Mouse (Mus musculus) limb, embryonic 12.5 days (tissue): ENCODE results near the gene Sult1a1. TPM values are rescaled to one million over a fixed set of nuclear protein-coding genes. Genes with fewer than 3 reads are reported as not detected.

Source experiments
- ATAC-seq: fragments of 200-750 bp; cut with Nextera tagmentation; 2 replicates; pipeline ENCODE4 v1.8.0; 2017; ENCODE audit warnings: low read depth, moderate TSS enrichment; ENCODE audit not compliant: insufficient number of reproducible peaks, insufficient read depth, low FRiP score, low TSS enrichment
- H3K27ac ChIP-seq: fragments of 300-500 bp; sonication (generic); 2 replicates; pipeline ENCODE4 v1.5.1; 2016; ENCODE audit warnings: mild to moderate bottlenecking, moderate library complexity
- H3K27me3 ChIP-seq: fragments of 300-500 bp; sonication (generic); 2 replicates; pipeline ENCODE4 v1.6.1; 2016; ENCODE audit warnings: mild to moderate bottlenecking, moderate library complexity
- H3K36me3 ChIP-seq: fragments of 300-500 bp; sonication (generic); 2 replicates; pipeline ENCODE4 v1.6.1; 2016; ENCODE audit warnings: mild to moderate bottlenecking, moderate library complexity
- H3K4me1 ChIP-seq: fragments of 300-500 bp; sonication (generic); replicated peaks from 2 replicates; pipeline ENCODE4 v1.6.1; 2016
- H3K4me2 ChIP-seq: fragments of 300-500 bp; sonication (generic); 2 replicates; pipeline ENCODE4 v1.6.1; 2016; ENCODE audit warnings: mild to moderate bottlenecking, moderate library complexity
- H3K4me3 ChIP-seq: fragments of 300-500 bp; sonication (generic); replicated peaks from 2 replicates; pipeline ENCODE4 v1.5.1; 2016; ENCODE audit warnings: mild to moderate bottlenecking
- H3K9ac ChIP-seq: fragments of 300-500 bp; sonication (generic); replicated peaks from 2 replicates; pipeline ENCODE4 v1.6.1; 2016; ENCODE audit warnings: mild to moderate bottlenecking, moderate library complexity
- H3K9me3 ChIP-seq: fragments of 300-500 bp; sonication (generic); 2 replicates; pipeline ENCODE4 v1.6.1; 2016; ENCODE audit warnings: mild to moderate bottlenecking, moderate library complexity
- WGBS: fragments of 180-500 bp; shearing (Covaris S2); methylation state at CpG from one replicate; pipeline ENCODE4 v1.1.7; 2016; 5-methylcytosine and 5-hydroxymethylcytosine counted together
- polyA plus RNA-seq: library from polyadenylated mRNA; unstranded; fragments of >200 nt; fragmentation: Nextera tagmentation; extraction: Ambion mirVana; gene quantifications from 2 replicates; pipeline ENCODE4 v1.2.1, GENCODE M21; 2016

Gene Sult1a1
- polyA plus RNA-seq = 0.83 and 1.2 TPM in 2 replicates

DNA sequence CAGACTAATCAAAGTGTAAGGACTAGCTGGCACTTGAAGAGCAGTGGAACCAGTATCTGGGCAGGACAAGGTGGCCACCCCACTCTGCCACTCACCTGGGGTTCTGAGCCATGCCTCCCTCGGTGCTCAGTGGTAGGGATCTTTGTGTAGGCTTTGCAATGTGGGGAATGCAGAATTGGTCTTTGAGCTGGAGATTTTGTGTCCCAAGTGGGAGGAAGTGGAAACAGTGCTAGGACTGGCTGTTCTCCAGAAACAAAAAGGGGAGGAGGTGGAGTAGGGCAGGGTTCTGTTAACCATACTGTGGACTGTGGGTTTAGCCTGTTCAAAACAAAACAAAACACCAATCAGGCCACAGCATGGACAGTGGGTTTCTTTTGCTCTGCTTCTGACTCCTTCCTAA is at the start of gene Sult1a1:
Gene Sult1a1 (minus strand): TSS at position 226 of the 400 bp plus-strand sequence.
- peaks cover 39% of the 10 kb centered on the region for H3K36me3 ChIP-seq
- H3K4me2 ChIP-seq = no peak within 1 kb of the TSS
- no peaks in the 10 kb centered on the region for H3K27me3 ChIP-seq
- no peak for ATAC-seq
- no peaks in the 10 kb centered on the region for H3K9me3 ChIP-seq
- H3K4me3 ChIP-seq = no peak within 1 kb of the TSS
- H3K4me1 ChIP-seq = no peaks in the 10 kb centered on the region
- H3K9ac ChIP-seq = no peak within 1 kb of the TSS
- WGBS = 79% methylated on average over 1 of the region's 1 CpGs
- no peak within 1 kb of the TSS for H3K27ac ChIP-seq

DNA sequence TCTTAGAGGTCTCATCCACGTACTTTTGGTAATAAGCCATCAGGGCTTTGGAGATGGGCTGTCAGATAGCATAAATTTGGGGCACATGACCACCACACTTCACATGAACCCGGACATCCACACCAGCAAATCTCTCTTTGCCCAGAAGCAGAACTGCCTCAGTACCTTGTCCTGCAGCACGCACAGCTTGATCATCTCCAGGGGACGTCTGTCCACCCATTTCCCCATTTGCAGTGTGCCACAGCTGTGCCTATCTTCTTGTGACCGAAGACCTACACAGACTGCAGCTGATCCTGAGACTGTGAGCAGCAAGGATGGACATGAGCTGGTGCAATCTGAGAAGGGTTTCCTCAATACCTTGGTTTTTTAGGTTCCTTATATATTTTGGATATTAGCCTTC is 49.4 kb upstream of the Sult1a1 start:
- no peak for ATAC-seq
- H3K4me3 ChIP-seq = no peak overlapping the region
- no peak overlapping the region for H3K9ac ChIP-seq
- 79% methylated on average over 5 of the region's 5 CpGs for WGBS
- H3K27me3 ChIP-seq = no peaks in the 10 kb centered on the region
- H3K4me2 ChIP-seq = no peak overlapping the region
- no peaks in the 10 kb centered on the region for H3K36me3 ChIP-seq
- no peaks in the 10 kb centered on the region for H3K9me3 ChIP-seq
- H3K4me1 ChIP-seq = no peaks in the 10 kb centered on the region
- H3K27ac ChIP-seq = no peak overlapping the region

DNA sequence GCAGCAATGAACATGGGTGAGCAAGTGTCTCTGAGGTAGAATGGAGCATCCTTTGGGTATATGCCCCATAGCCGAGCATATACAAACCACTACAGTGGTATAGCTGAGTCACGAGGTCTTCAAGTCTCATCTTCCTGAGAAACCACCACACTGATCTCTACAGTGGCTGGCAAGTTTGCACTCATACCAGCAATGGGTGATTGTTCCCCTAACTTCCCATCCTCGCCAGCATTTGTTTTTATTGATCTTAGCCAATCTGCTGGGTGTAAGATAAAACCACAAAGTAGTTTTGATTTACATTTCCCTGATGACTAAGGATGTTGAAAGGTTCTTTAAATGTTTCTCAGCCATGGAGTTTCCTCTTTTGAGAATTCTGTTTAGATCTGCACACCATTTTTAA is 48.8 kb upstream of the Sult1a1 start:
- Histone ChIP-seq H3K4me1 (no peaks in the 10 kb centered on the region), H3K36me3 (no peaks in the 10 kb centered on the region), H3K4me3 (no peak overlapping the region), H3K27ac (no peak overlapping the region), H3K9ac (no peak overlapping the region), H3K9me3 (no peaks in the 10 kb centered on the region), H3K4me2 (no peak overlapping the region), H3K27me3 (no peaks in the 10 kb centered on the region)
- no peak for ATAC-seq
- 84% methylated on average over 3 of the region's 3 CpGs for WGBS

DNA sequence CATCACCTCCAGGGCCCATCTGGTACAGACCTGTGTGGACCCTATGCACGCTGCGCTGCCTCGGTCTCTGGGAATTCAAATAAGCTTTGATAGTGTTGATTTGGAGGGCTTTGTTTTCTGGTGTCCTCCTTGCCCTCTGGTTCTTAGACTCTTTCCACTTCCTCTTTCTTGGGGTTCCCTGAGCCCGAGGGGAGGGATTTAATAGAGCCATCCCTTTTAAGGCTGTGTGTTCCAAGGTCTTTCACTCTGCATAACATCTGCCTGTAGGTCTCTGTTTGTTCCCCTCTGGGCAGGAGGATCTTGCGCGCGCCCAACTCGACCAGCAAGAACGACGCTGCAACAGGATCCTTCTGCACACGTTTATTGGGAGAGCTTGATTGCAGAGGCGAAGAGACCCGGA is 45.4 kb upstream of the Sult1a1 start:
- no peak overlapping the region for H3K4me3 ChIP-seq
- H3K9ac ChIP-seq = no peak overlapping the region
- no peak for ATAC-seq
- H3K27ac ChIP-seq = no peak overlapping the region
- WGBS = 86% methylated on average over 13 of the region's 13 CpGs
- no peaks in the 10 kb centered on the region for H3K4me1 ChIP-seq
- no peaks in the 10 kb centered on the region for H3K27me3 ChIP-seq
- no peak overlapping the region for H3K4me2 ChIP-seq
- H3K9me3 ChIP-seq = 0 out of 2 replicates have a peak, but pooled peaks cover 3% of the 10 kb centered on the region
- H3K36me3 ChIP-seq = no peaks in the 10 kb centered on the region

DNA sequence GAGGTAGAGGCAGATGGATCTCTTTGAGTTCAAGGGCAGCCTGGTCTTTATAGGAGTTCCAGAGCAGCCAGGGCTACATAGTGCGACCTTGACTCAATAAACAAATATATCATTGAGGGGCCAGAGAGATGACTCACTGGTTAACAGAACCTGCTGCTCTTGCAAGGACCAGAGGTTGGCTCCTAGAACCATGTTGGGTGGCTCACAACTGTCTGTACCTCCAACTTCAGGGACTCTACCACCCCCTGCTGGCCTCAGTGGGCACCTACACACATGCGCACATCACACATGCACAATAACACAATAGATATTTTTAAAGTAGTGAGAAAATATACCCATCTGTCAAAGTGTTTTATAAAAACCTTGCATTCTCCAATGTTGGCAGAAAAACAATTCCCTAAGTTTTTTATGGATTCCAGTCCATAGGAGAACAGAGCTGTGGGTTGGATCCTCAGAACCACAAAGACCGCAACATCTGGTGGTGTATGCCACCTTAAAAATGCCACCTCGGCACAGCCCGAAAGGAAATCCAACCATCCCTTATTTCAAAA is 42.6 kb upstream of the Sult1a1 start:
- H3K4me2 ChIP-seq = no peak overlapping the region

DNA sequence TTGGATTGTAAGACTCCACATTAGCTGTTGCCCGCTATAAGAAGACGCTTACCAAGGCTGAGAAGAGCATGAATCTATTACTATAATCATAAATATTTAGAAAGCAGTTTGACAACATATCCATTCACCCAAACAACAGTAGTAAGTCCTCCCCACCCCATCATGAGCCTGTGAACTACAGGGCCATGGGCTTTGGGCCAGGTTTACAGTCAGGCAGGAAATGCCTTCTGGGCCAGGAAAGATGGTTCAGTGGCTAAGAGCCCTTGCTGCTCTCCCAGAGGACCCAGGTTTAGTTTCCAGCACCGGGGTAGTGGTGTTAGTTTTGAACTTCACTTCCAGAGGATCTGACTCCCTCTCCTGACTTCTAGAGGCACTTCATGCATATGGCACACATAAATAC is 41.3 kb upstream of the Sult1a1 start:
- H3K9me3 ChIP-seq = 0 out of 2 replicates have a peak, but pooled peaks cover 3% of the 10 kb centered on the region
- H3K36me3 ChIP-seq = no peaks in the 10 kb centered on the region
- no peaks in the 10 kb centered on the region for H3K4me1 ChIP-seq
- H3K4me3 ChIP-seq = no peak overlapping the region
- no peak overlapping the region for H3K9ac ChIP-seq
- 89% methylated on average over 3 of the region's 3 CpGs for WGBS
- H3K27ac ChIP-seq = no peak overlapping the region
- no peak overlapping the region for H3K4me2 ChIP-seq
- H3K27me3 ChIP-seq = no peaks in the 10 kb centered on the region
- ATAC-seq = no peak

More for the DNA sequence above, 42.6 kb upstream of the Sult1a1 start:
- 91% methylated on average over 5 of the region's 5 CpGs for WGBS
- Histone ChIP-seq H3K4me1 (no peaks in the 10 kb centered on the region), H3K9me3 (0 out of 2 replicates have a peak, but pooled peaks cover 3% of the 10 kb centered on the region), H3K27ac (no peak overlapping the region), H3K9ac (no peak overlapping the region), H3K36me3 (no peaks in the 10 kb centered on the region), H3K27me3 (no peaks in the 10 kb centered on the region), H3K4me3 (no peak overlapping the region)
- no peak for ATAC-seq

DNA sequence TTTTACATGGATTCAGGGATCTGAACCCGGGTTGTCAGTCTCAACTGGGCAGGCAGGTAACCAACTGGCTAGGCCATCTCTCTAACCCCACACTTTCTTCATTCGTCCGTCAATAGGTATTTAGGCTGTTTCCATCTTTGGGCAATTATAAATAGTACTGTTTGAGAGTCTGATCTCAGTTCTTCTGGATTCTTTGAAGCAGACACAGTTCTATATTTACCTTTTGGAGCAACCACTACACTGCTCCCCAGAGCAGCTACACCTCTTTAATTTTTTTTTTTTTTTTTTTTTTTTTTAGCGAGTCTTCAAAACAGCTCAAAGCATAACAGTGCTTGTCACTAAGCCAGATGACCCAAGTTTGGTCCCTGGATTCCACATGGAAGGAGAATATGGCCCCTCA is 39.4 kb upstream of the Sult1a1 start:
- no peak overlapping the region for H3K27ac ChIP-seq
- WGBS = 87% methylated on average over 4 of the region's 4 CpGs
- H3K4me3 ChIP-seq = no peak overlapping the region
- no peaks in the 10 kb centered on the region for H3K36me3 ChIP-seq
- H3K27me3 ChIP-seq = 0 out of 2 replicates have a peak, but pooled peaks cover 4% of the 10 kb centered on the region
- no peak overlapping the region for H3K9ac ChIP-seq
- H3K4me1 ChIP-seq = no peaks in the 10 kb centered on the region
- H3K9me3 ChIP-seq = 0 out of 2 replicates have a peak, but pooled peaks cover 3% of the 10 kb centered on the region
- no peak for ATAC-seq
- no peak overlapping the region for H3K4me2 ChIP-seq

DNA sequence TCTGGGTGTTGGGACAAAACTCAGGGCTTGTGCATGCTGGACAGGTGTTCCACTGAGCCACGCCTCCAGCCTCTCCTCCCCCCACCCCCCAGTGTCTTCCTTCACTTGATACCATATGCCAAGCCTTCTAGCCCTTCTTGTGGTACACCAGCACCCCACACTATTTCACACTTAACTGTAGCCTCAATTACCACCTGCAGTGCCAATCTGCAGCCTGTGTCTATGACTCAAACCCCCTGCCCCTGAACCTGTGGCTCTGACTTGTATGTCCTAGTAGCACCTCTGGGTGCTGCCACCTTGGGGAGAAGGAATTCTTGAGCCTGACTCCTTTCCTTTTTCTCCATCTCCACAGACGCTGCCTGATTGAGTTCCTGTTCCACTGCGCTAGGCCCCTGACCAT is 35.7 kb upstream of the Sult1a1 start:
- Histone ChIP-seq H3K27me3 (0 out of 2 replicates have a peak, but pooled peaks cover 4% of the 10 kb centered on the region), H3K9ac (no peak overlapping the region), H3K9me3 (0 out of 2 replicates have a peak, but pooled peaks cover 4% of the 10 kb centered on the region), H3K36me3 (no peaks in the 10 kb centered on the region), H3K4me3 (no peak overlapping the region), H3K4me1 (no peaks in the 10 kb centered on the region), H3K27ac (no peak overlapping the region), H3K4me2 (no peak overlapping the region)
- ATAC-seq = no peak
- WGBS = 77% methylated on average over 3 of the region's 3 CpGs

DNA sequence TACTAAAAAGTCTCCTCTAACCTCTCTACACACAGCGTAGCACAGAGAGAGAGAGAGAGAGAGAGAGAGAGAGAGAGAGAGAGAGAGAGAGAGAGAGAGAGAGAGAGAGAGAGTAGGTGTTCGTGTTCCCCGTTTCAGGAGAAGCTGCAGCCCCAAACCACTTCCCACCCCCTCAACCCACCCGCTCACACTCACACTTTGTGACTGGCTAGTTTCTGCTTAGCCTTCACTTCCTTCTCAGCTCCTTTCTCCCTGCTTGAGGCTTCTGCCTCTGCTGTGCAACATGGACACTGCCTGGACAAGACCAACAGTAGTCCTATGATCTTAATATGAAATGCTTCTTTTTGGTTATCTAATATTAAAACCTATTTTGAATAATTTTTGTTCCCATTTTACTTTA is 34.0 kb upstream of the Sult1a1 start:
- no peak for ATAC-seq
- H3K36me3 ChIP-seq = no peaks in the 10 kb centered on the region
- H3K27me3 ChIP-seq = peaks cover 14% of the 10 kb centered on the region
- H3K4me1 ChIP-seq = peaks cover under 1% of the 10 kb centered on the region; the same call in 1 of the 2 replicates
- no peak overlapping the region for H3K27ac ChIP-seq
- H3K4me2 ChIP-seq = no peak overlapping the region
- H3K9ac ChIP-seq = no peak overlapping the region
- no peak overlapping the region for H3K4me3 ChIP-seq
- 0 out of 2 replicates have a peak, but pooled peaks cover 4% of the 10 kb centered on the region for H3K9me3 ChIP-seq
- WGBS = 68% methylated on average over 4 of the region's 4 CpGs

DNA sequence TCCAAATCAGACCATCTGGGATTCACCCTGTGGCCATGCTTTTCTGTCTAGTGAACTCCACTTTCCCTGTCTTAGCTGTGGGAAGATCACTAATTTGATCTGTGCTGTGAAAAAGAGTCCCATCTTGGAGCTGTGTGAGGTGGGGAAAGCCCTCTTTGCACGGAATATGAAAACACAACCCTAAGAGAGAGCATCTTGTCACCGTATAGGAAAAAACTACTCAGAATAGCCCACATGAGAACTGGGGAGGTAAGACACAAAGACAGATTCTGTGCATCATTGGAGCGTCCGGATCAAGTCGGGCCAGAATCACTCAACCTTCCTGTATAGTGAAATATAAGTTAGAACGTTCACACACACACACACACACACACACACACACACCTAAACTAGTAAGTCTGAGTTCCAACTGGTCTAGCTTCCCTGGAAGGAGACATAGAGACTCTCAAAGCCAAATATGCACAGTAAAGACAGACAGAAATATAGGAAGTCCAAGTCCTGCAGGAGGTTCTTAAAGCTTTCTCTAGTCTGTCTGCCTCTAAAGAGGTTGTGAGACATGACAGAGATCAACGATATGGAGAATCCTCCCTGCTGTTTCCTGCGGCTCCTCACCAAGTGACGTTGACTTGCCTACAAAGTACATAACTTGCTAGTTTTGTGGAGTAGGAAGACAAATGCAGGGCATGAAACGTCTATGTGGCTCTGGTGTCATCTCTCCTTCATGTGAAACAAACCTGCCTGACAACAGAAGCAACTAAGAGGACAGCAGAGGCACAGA is 32.1 kb upstream of the Sult1a1 start:
- no peak overlapping the region for H3K27ac ChIP-seq
- H3K4me1 ChIP-seq = peaks cover 16% of the 10 kb centered on the region
- no peak overlapping the region for H3K4me3 ChIP-seq
- peaks cover 32% of the 10 kb centered on the region for H3K27me3 ChIP-seq
- no peaks in the 10 kb centered on the region for H3K36me3 ChIP-seq
- WGBS = 81% methylated on average over 10 of the region's 10 CpGs
- no peak overlapping the region for H3K9ac ChIP-seq
- no peak overlapping the region for H3K4me2 ChIP-seq
- no peak for ATAC-seq
- 0 out of 2 replicates have a peak, but pooled peaks cover 4% of the 10 kb centered on the region for H3K9me3 ChIP-seq

DNA sequence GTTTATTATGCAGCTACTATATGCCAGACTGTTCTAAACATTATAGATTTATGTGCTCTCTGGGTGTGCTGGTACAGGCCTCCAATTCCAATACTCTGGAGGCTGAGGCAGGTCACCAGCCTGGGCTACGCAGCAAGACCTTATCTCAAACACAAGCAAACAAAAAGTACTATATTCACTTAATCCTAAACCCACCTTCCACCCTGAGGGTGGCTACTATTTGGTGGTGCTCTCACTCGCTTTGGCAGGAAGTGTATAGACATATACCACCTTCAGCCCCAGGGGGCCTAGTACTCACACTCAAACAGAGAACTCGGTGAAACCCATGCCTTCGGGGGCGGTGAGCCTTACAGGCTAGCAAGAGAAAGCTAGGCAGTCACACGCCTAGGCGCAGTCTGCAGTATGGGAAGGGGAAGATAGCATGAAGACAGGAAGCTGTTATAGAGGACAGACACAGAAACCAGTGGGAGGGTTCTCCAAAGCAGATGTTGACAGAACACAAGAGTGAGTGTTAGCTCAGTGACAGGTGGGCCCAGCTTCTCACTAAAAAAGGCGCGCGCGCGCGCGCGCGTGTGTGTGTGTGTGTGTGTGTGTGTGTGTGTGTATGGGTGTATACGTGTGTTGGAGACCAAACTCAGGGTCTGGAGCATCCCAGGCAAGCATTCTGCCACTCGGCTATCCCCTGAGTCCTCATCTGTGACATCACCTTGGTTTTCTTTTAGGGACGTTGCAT is 31.4 kb upstream of the Sult1a1 start, which contains the start of gene Coro1a:
Gene Coro1a (minus strand): TSS at position 346 of the 733 bp plus-strand sequence.
- H3K36me3 ChIP-seq = no peaks in the 10 kb centered on the region
- H3K9ac ChIP-seq = no peak within 1 kb of the TSS
- 0 out of 2 replicates have a peak, but pooled peaks cover 4% of the 10 kb centered on the region for H3K9me3 ChIP-seq
- 89% methylated on average over 19 of the region's 19 CpGs for WGBS
- no peak within 1 kb of the TSS for H3K4me3 ChIP-seq
- H3K27me3 ChIP-seq = peaks cover 40% of the 10 kb centered on the region
- peaks cover 18% of the 10 kb centered on the region for H3K4me1 ChIP-seq
- ATAC-seq = no peak
- no peak within 1 kb of the TSS for H3K27ac ChIP-seq
- H3K4me2 ChIP-seq = no peak within 1 kb of the TSS
